Mouse (Mus musculus): ENCODE results near the gene Hspb11. TPM values are rescaled to one million over a fixed set of nuclear protein-coding genes. Genes with fewer than 3 reads are reported as not detected.
A peak's percentile ranks its signal among the peaks of the same experiment; 100 is the strongest.

Hspb11 gene
- polyA plus RNA-seq (2012; rRNA removed) = 25.5 and 31.5 TPM in 2 replicates
- 44.2 and 51.0 TPM in 2 replicates for polyA plus RNA-seq (2014; fragmentation: Nextera tagmentation; extraction: Ambion mirVana)

DNA sequence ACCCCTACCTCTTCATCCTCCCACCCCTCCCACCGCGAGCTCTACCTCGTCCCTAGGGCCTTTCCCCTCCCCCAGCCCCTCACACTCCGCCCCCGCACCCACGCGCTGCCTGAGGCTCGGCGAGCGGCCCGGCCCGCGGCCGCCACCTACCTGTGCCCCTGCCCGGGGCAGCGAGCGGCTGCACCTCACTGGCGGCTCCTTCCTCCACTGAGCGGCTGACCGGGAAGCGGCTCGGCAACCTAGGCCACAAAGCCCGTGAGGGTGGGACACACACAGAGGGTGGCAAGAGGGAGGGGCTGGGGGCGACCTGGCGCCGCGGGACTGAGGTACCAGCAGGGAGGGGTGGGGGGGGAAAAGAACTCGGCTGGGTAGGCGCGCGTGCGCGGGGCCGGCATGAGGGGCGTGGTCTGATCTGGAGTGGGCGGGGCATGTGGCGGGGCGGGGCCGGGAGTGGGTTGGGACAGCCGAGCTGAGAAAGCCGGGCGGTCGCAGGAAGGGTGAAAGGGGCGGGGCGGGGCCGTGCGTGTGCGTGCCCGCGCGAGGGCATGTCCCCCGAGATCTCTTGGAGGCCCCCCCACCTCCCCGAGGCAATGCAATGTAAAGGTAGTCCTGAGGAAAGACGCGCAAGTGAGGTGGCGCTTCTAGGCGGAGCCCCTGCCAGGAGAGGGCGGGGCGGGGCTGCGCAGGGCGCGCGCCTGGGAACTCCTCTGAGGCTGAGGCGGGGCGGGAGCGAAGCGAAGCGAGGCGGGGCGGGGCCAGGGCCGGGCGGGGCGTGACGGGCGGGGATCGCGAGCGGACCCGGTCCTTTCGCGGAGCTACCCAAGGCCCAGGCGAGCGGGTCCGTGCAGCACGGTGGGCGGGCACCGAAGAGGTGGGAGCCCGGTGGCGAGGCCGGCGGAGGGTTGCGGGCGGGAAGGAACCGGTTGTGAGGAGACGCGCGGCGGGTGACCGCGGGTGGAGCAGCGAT lies at the start of gene Hspb11, which contains the start of gene Lrrc42:
TSS of gene Hspb11 (plus strand) at position 469 of the 967 bp plus-strand sequence.
TSS of gene Lrrc42 (minus strand) at position 408 of the 967 bp plus-strand sequence.
- Histone ChIP-seq H3K27me3 (ENCODE audit: control insufficient read depth, insufficient read depth, low read length) (no peaks in the 10 kb centered on the region), H3K9ac (ENCODE audit: low read depth, low read length, severe bottlenecking) (peak within 1 kb of the TSS; percentile 91), H3K4me1 (ENCODE audit: control insufficient read depth, insufficient read depth, low read length) (peaks cover 13% of the 10 kb centered on the region; the same call in 1 of the 2 replicates), H3K9me3 (ENCODE audit: control insufficient read depth, low read length) (no peaks in the 10 kb centered on the region), H3K4me2 (replicated peaks; ENCODE audit: low read depth, low read length, severe bottlenecking) (peak within 1 kb of the TSS; percentile 72), H3K27ac (replicated peaks; ENCODE audit: low read depth, low read length) (peak within 1 kb of the TSS; percentile 82), H3K4me3 (replicated peaks; ENCODE audit: low read length) (peak within 1 kb of the TSS; percentile 90), H3K36me3 (ENCODE audit: control insufficient read depth, insufficient read depth, low read length) (no peaks in the 10 kb centered on the region)
- TF ChIP-seq POLR2A (IDR thresholded peaks at IDR 0.05; ENCODE audit: borderline replicate concordance, extremely low read depth, insufficient read depth, insufficient read length) = 0 out of 2 replicates have a peak, but pooled peaks have one; percentile 52
- ATAC-seq (ENCODE audit: low FRiP score, low read depth) (peak; percentile 95), DNase-seq (ENCODE audit: low spot score) (peak; percentile 95)
- under 1% methylated on average over 60 of the region's 101 CpGs for WGBS

DNA sequence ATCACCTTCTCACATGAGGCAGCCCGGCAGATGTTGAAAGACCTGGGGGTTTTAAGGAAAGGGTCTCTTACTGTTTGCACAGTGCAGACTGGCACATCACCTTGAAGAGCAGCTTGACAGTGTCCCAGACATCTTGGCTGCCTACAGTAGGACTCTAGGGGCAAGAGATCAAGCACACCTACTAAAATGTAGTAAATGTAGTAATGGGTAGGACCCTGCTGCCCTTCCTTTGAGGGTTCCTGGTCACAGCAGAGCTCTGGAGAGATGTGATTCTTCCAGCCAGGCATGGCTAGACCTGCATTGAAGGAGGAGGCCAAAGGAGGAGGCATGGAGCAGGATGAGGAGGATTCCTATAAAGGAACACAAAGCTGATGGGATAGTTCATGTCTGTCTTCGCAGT lies 46.4 kb upstream of the Hspb11 start:
- ATAC-seq (ENCODE audit: low FRiP score, low read depth) (no peak), DNase-seq (ENCODE audit: low spot score) (no peak)
- Histone ChIP-seq H3K9me3 (ENCODE audit: control insufficient read depth, low read length) (no peaks in the 10 kb centered on the region), H3K4me1 (ENCODE audit: control insufficient read depth, insufficient read depth, low read length) (no peaks in the 10 kb centered on the region), H3K36me3 (ENCODE audit: control insufficient read depth, insufficient read depth, low read length) (peaks cover 40% of the 10 kb centered on the region), H3K27me3 (ENCODE audit: control insufficient read depth, insufficient read depth, low read length) (no peaks in the 10 kb centered on the region), H3K9ac (ENCODE audit: low read depth, low read length, severe bottlenecking) (no peak overlapping the region), H3K4me3 (replicated peaks; ENCODE audit: low read length) (no peak overlapping the region), H3K4me2 (replicated peaks; ENCODE audit: low read depth, low read length, severe bottlenecking) (no peak overlapping the region), H3K27ac (replicated peaks; ENCODE audit: low read depth, low read length) (no peak overlapping the region)
- 84% methylated on average over 2 of the region's 2 CpGs for WGBS
- TF ChIP-seq POLR2A (IDR thresholded peaks at IDR 0.05; ENCODE audit: borderline replicate concordance, extremely low read depth, insufficient read depth, insufficient read length) = no peak

DNA sequence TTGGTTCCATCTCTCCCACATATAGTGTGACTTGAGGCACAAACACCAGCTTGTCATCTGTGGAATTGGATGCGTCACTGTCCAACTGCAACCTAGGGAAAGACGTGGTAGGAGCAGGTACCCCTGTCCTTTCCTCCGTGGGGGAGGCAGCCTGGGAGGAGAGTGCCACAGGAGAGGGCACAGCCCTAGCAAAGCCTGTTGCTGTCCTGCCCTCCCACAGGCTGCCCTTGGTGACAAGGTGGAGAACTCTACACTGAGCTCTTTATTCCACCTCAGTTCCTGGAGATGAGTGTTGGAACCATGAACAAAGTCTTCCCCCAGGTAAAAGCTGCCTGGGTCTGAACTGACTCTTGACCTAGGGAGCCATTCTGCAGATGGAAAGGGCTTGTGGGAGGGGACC lies 44.5 kb upstream of the Hspb11 start, which contains the start of gene Ldlrad1:
TSS of gene Ldlrad1 (plus strand) at position 301 of the 400 bp plus-strand sequence.
- WGBS = 90% methylated on average over 3 of the region's 3 CpGs
- Histone ChIP-seq H3K4me2 (replicated peaks; ENCODE audit: low read depth, low read length, severe bottlenecking) (no peak within 1 kb of the TSS), H3K9me3 (ENCODE audit: control insufficient read depth, low read length) (no peaks in the 10 kb centered on the region), H3K4me1 (ENCODE audit: control insufficient read depth, insufficient read depth, low read length) (no peaks in the 10 kb centered on the region; the same call in 1 of the 2 replicates), H3K36me3 (ENCODE audit: control insufficient read depth, insufficient read depth, low read length) (peaks cover 23% of the 10 kb centered on the region), H3K4me3 (replicated peaks; ENCODE audit: low read length) (no peak within 1 kb of the TSS), H3K9ac (ENCODE audit: low read depth, low read length, severe bottlenecking) (no peak within 1 kb of the TSS), H3K27ac (replicated peaks; ENCODE audit: low read depth, low read length) (no peak within 1 kb of the TSS), H3K27me3 (ENCODE audit: control insufficient read depth, insufficient read depth, low read length) (no peaks in the 10 kb centered on the region)
- no peak for TF ChIP-seq POLR2A (IDR thresholded peaks at IDR 0.05; ENCODE audit: borderline replicate concordance, extremely low read depth, insufficient read depth, insufficient read length)
- DNase-seq (ENCODE audit: low spot score) (no peak), ATAC-seq (ENCODE audit: low FRiP score, low read depth) (no peak)

DNA sequence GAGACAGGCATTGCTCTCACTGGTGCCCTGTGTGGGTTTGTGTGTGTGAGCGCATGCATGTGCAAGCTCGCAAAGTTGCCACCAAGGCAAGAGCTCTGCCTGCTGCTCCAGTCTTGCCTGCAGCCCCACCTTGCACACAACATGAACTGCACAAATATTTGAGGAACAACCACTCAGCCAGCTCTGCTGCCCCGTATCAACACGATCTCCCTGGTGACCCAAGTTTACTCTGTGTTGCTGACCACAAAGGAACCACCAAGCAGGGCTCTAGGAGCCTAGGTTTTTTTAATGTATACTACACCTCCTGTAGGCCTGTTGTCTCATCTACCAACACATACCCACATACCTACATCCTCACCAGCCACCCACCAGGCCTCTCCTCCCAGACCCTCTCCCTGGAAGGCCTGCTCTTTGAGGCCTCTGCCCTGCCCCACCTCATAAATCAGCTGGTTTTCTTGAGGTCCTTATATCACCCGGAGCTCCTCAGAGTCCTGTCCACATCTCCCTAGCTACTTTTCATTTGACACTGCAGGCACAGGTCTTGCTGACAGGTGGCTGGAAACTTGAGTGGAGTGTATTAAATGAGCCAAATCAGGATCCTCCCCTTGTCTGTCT lies 42.8 kb upstream of the Hspb11 start:
- Histone ChIP-seq H3K27ac (replicated peaks; ENCODE audit: low read depth, low read length) (no peak overlapping the region), H3K36me3 (ENCODE audit: control insufficient read depth, insufficient read depth, low read length) (peaks cover 12% of the 10 kb centered on the region), H3K4me1 (ENCODE audit: control insufficient read depth, insufficient read depth, low read length) (no peaks in the 10 kb centered on the region; the same call in 1 of the 2 replicates), H3K4me3 (replicated peaks; ENCODE audit: low read length) (no peak overlapping the region), H3K9ac (ENCODE audit: low read depth, low read length, severe bottlenecking) (no peak overlapping the region), H3K9me3 (ENCODE audit: control insufficient read depth, low read length) (no peaks in the 10 kb centered on the region), H3K27me3 (ENCODE audit: control insufficient read depth, insufficient read depth, low read length) (no peaks in the 10 kb centered on the region), H3K4me2 (replicated peaks; ENCODE audit: low read depth, low read length, severe bottlenecking) (no peak overlapping the region)
- TF ChIP-seq POLR2A (IDR thresholded peaks at IDR 0.05; ENCODE audit: borderline replicate concordance, extremely low read depth, insufficient read depth, insufficient read length) = no peak
- WGBS = 68% methylated on average over 5 of the region's 5 CpGs
- ATAC-seq (ENCODE audit: low FRiP score, low read depth) (no peak), DNase-seq (ENCODE audit: low spot score) (no peak)

DNA sequence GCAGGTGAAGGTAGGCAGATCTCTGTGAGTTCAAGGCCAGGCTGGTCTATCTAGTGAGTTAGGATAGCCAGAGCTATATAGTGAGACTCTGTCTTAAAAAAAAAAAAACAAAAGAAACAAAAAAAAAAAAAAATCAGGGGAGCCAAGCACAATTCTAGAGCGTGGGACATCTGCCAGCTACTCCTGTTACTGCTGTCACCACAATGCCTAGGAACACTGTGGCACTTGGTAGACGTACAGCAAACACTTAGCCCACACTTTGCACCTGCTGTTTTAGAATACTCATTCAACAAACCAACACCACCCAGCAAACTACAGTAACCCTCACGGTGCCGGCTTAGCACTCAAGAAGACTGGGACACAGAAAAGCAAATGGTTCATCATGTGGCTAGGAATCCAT lies 41.9 kb upstream of the Hspb11 start:
- WGBS = 81% methylated on average over 4 of the region's 4 CpGs

More for the DNA sequence above, 41.9 kb upstream of the Hspb11 start:
- no peak overlapping the region for H3K27ac ChIP-seq (replicated peaks; ENCODE audit: low read depth, low read length)
- DNase-seq (ENCODE audit: low spot score) (no peak), ATAC-seq (ENCODE audit: low FRiP score, low read depth) (no peak)
- H3K9ac ChIP-seq (ENCODE audit: low read depth, low read length, severe bottlenecking) = no peak overlapping the region
- H3K4me3 ChIP-seq (replicated peaks; ENCODE audit: low read length) = no peak overlapping the region
- no peaks in the 10 kb centered on the region for H3K27me3 ChIP-seq (ENCODE audit: control insufficient read depth, insufficient read depth, low read length)
- H3K36me3 ChIP-seq (ENCODE audit: control insufficient read depth, insufficient read depth, low read length) = peaks cover 11% of the 10 kb centered on the region; the same call in 1 of the 2 replicates
- no peak overlapping the region for H3K4me2 ChIP-seq (replicated peaks; ENCODE audit: low read depth, low read length, severe bottlenecking)
- H3K9me3 ChIP-seq (ENCODE audit: control insufficient read depth, low read length) = no peaks in the 10 kb centered on the region
- no peak for TF ChIP-seq POLR2A (IDR thresholded peaks at IDR 0.05; ENCODE audit: borderline replicate concordance, extremely low read depth, insufficient read depth, insufficient read length)
- no peaks in the 10 kb centered on the region; the same call in 1 of the 2 replicates for H3K4me1 ChIP-seq (ENCODE audit: control insufficient read depth, insufficient read depth, low read length)
